Mouse (Mus musculus) thymus, adult 2 months (tissue): ENCODE data around the gene Usp5.

Experiments used
- CTCF ChIP-seq: fragments of 200-500 bp; IDR thresholded peaks from 2 replicates; pipeline ENCODE4 v1.5.1; 2012; ENCODE audit warnings: mild to moderate bottlenecking, control low read depth, low read length, moderate library complexity, borderline replicate concordance; ENCODE audit not compliant: control insufficient read depth, poor library complexity, insufficient read depth; ENCODE audit errors: extremely low read depth
- POLR2A ChIP-seq: fragments of 200-500 bp; IDR thresholded peaks from 2 replicates; pipeline ENCODE4 v1.6.1; 2012; ENCODE audit warnings: mild to moderate bottlenecking, low read length, control low read depth, moderate library complexity; ENCODE audit not compliant: control insufficient read depth, poor library complexity, insufficient read depth; ENCODE audit errors: extremely low read depth

- TF ChIP-seq CTCF (no peak), POLR2A (no peak)
Observed at GRCm38 (mm10) chr6:124840241-124841167, 11.2 kb upstream of the Usp5 start, which contains the start of gene Gnb3.
